Mouse (Mus musculus): Measurements from ENCODE around the gene Cabs1.

Gene Cabs1

DNA sequence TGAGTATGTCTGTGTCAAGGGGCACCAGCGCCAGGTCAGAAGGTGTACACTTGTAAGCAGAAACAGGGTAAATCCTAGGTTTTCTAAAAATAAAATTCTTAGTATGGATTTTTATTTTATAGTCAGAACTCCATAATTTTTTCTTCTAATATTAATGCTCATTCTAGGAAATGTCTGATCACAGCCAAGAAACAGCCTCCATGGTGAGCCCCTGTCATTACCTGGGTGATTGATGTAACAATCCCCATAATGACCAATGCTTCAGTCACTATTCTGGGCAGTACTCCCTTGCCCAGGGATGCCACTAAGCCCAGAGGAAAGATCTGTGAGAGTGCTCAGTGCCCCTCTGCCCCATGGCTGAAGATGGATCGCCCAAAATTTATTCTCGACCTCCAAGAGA lies at the start of gene Cabs1:
Gene Cabs1 (plus strand): TSS at position 301 of the 400 bp plus-strand sequence.
- no peak for DNase-seq (ENCODE audit: low read depth, low spot score)

DNA sequence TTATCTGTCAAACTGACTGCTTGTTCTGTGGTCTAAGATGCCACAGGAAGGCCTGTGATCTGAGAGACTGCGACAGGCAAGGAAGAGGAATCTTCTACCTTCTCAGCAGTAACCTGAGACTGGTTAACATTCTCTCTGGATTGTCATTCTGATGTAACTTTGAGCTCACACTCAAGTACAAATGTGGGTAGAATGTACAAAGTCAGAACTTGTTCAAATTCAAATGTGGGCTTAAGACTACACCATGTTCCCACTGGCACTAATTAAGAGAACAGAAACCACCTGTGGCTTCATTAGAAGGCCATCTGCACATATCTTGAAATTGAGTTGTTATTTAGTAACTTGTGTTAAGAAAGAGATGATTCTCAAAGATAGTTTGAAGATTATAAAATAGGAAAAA lies 47.6 kb upstream of the Cabs1 start:
- no peak for DNase-seq (ENCODE audit: low read depth, low spot score)

DNA sequence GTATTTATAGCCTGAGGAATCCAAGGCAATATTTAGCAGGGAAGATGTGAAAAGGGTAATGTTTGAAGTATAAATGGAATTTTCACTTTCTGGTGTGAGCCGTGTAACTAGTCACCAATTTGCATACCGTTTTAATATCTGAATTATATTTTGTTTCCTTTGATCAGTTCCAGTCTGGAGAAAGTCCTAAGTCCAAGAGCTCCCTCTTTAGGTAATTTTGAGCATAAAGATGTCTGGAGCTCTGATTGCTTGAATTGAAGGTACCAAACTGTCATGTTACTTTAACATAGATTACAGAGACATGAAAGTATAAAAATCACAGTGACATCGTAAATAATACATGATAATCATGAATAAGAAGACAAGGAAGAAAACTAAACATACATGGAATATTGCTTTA lies 38.5 kb upstream of the Cabs1 start:
- no peak for DNase-seq (ENCODE audit: low read depth, low spot score)

DNA sequence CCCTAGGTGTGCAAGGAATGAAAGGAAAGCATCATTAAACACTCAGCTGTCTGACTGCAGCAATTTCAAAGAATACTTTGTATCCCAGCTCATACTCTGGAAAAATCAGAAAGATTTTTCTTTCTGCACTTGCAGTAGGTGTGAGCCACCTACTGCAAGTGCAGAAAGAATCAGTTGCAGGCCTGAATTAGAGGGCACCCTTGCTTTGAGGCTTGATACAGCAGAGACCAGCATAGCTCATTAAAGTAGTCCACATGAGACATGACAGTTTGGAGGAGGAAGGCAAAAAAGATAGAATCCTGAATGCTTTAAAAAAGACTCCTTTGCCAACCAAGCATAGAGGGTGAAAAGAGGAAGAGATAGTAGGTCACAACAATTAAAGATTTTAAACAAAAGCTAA lies 36.7 kb upstream of the Cabs1 start:
- no peak for DNase-seq (ENCODE audit: low read depth, low spot score)

DNA sequence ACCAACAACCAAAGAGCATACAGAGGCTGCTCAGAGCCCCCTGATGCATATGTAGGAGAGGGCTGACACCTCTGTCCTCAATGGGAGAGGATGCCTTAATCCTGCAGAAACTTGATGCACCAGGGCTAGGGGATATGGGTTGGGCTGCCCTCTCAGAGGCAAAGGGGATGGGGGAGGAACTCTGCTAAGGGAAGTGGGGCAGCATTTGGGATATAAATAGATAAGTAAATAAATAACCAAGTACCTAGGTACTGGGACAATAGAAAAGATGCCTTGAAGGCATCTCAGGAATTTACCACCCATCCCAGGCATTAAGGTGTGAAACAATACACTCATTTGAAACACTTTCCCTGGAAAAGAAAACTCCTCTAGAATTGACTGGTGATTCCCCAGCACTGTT lies 27.4 kb upstream of the Cabs1 start:
- no peak for DNase-seq (ENCODE audit: low read depth, low spot score)

DNA sequence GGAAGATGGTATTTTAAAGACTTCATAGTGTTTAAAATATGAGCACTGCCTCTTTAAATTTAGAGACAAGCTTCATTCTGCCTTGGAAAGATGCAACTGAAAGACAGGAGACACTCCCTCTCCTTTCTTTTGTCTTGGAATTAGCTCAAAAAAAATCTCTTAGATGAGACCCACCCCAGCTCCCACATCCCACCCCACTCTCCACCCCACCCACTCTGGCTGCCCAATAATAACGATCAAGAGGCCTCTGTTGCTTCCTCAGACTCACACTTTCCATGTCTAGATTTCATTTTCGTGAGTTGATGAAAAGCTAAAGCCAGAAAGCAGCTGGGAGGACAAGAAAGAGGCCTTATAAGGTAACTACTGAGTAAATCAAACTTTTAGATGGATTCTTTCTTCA lies 10.0 kb upstream of the Cabs1 start, which contains the start of the genes 2310003L06Rik and Gm28434:
Gene 2310003L06Rik (plus strand): TSS at position 259 of the 400 bp plus-strand sequence.
Gene Gm28434 (plus strand): TSS at position 317 of the 400 bp plus-strand sequence.
- no peak for DNase-seq (ENCODE audit: low read depth, low spot score)

DNA sequence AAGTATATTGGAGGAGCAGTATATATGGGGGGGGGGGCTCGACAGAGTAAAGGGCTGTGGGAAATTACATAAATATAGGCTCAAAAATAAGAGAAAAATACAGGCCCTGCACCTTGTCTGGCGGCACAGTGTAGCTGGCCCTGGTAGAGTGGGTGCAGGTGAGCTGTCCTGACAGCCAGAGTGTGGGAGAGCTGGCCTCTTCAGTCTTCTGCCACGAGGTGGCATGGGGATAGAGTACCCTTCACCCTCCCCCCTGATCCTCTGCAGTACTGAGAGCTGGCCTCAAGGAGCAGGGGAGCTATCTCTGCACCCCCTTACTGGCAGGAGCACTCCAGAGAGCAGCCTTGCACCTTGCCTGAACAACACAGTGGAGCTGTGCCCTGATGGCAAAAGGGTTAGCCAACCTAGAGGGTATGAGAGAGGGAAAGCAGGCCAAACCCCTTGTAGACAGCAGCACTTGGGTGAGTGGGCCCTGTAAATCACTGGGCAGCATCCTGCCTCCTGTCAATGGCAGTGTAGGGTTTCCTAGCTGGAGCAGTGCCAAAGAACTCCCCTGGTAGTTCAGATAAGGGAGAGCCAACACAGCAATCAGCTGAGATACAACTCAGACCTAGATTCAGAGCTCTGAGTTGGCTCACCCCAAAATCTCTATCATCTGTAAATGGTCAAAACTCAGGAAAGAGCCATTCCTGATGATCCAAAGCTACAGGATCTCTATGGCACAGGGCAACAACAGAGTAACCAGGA lies 3.4 kb downstream of the Cabs1 start:
- DNase-seq (ENCODE audit: low read depth, low spot score) = no peak

DNA sequence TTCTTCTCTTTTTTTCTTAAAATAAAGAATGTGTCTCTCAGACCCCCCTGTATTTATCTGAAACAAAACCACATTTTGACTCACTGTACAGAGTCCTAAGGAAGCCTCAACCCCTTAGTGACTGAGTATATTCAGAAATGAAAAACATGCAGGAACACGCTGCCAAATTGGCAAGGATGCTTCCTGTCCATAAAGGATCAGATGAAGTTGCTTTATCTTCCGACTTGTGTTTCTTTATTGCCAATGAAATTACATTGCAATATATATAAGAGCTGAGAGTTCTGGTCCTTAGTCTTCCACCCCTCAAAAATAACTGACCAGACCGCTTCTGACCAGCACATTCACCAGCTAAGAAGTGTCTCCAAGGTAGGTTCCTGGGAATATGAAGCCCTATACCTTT lies 23.0 kb downstream of the Cabs1 start, which contains the start of gene Smr3a:
Gene Smr3a (plus strand): TSS at position 301 of the 400 bp plus-strand sequence.
- no peak for DNase-seq (ENCODE audit: low read depth, low spot score)

DNA sequence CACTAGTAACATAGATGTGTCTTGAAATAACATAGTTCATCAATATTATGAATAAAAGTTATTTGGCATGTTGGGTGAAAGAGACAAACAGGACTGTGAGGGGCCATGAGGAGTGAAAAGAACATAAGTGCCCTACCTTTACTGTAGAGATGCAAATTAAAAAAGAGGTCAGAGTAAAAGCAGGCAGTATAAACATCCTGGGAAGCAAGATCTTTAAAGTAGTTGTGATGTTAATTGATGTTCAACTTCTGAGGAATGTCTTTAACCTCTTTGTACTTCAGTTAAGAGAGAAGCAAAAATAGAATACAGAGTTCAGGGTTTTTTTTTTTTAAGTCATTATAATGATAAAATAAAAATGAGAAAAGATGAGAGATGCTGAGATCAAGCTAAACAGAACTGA lies 26.0 kb downstream of the Cabs1 start:
- DNase-seq (ENCODE audit: low read depth, low spot score) = no peak

Measured in retina, postnatal 7 days (tissue).